Mouse (Mus musculus): ENCODE measurements at regions not wholly inside any gene's neighbourhood (a gene's known extent, or its start where the extent isn't known, plus 50 kb on each side); places are given as distances from the start of the nearest gene placed in this dataset.

GRCm38 (mm10) chr7:52399513-52399912 lies 384.0 kb upstream of the 1700015G11Rik start:
- H3K4me1 ChIP-seq (ENCODE audit: control insufficient read depth, insufficient read depth, low read length), result no peaks in the 10 kb centered on the region
- H3K27me3 ChIP-seq (ENCODE audit: control insufficient read depth, insufficient read depth, low read length), result no peaks in the 10 kb centered on the region
- no peaks in the 10 kb centered on the region for H3K36me3 ChIP-seq (ENCODE audit: control insufficient read depth, insufficient read depth, low read length)
- no peaks in the 10 kb centered on the region for H3K9me3 ChIP-seq (ENCODE audit: control insufficient read depth, low read depth, low read length)
- H3K4me2 ChIP-seq (replicated peaks; ENCODE audit: low read depth, low read length), result no peak overlapping the region
- ATAC-seq (ENCODE audit: insufficient number of reproducible peaks, insufficient read depth, low FRiP score, low read depth), result no peak
- 85% methylated on average over 3 of the region's 3 CpGs for WGBS
- no peak overlapping the region for H3K4me3 ChIP-seq (ENCODE audit: low read depth, low read length)
- no peak overlapping the region for H3K9ac ChIP-seq (replicated peaks; ENCODE audit: low read depth, low read length)
- H3K27ac ChIP-seq (ENCODE audit: low read length), result no peak overlapping the region

- whole genome bisulfite sequencing, result 31% methylated on average over 2 of the region's 2 CpGs
- Histone ChIP-seq H3K4me1 (ENCODE audit: control insufficient read depth, insufficient read depth, low read length) (no peaks in the 10 kb centered on the region), H3K9ac (replicated peaks; ENCODE audit: low read depth, low read length) (no peak overlapping the region), H3K27ac (ENCODE audit: low read length) (no peak overlapping the region), H3K4me2 (replicated peaks; ENCODE audit: low read depth, low read length) (no peak overlapping the region), H3K36me3 (ENCODE audit: control insufficient read depth, insufficient read depth, low read length) (no peaks in the 10 kb centered on the region), H3K27me3 (ENCODE audit: control insufficient read depth, insufficient read depth, low read length) (no peaks in the 10 kb centered on the region), H3K4me3 (ENCODE audit: low read depth, low read length) (no peak overlapping the region), H3K9me3 (ENCODE audit: control insufficient read depth, low read depth, low read length) (no peaks in the 10 kb centered on the region)
- ATAC-seq (ENCODE audit: insufficient number of reproducible peaks, insufficient read depth, low FRiP score, low read depth), result 0 out of 2 replicates have a peak, but pooled peaks have one; percentile 53
Measured at GRCm38 (mm10) chr7:52391793-52392192, 376.3 kb upstream of the 1700015G11Rik start.

Measured in stomach, embryonic 14.5 days (tissue).